8 mouse cellular contexts compared by ENCODE assay signal in the genomic region with DNA sequence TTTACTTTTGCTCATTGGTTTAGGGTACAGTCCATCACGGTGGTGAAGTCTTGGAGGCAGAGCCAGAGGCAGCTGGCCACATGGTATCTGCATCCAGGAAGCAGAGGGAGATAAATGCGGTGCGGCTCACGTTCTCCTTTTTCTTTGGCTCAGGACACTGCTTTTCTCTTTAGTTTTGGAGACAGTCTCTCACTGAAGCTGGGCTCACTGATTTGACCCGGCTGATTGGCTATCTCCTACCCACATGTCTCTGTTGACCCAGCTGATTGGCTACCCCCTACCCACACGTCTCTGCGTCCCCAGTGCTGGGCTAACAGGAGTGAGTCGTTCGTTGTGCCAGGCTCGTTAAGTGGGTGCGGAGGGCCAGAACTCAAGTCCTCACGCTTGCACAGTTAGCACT.
A peak's percentile ranks its signal among the peaks of the same experiment; 100 is the strongest.
DNase-seq lines count a peak whose midpoint lies in the region; ATAC-seq lines count a peak whose summit lies in the region.
"Had no signal": no experiment of that assay in that cellular context is flagged by ENCODE, and none has a peak within 500 bp of the region (broad histone marks: within the 10 kb centered on the region; RNA-seq: fewer than 3 reads in every experiment).

No protein-coding gene starts in this region.

- H3K9ac ChIP-seq in midbrain, embryonic 11.5 days (ENCODE audit: low read length) = no peak overlapping the region
- no peak overlapping the region for H3K9ac ChIP-seq in hindbrain, embryonic 12.5 days

- no peaks in the 10 kb centered on the region for H3K9me3 ChIP-seq in midbrain, embryonic 11.5 days (ENCODE audit: control insufficient read depth, low read length)
- H3K9me3 ChIP-seq in midbrain, embryonic 10.5 days (replicated peaks) = no peaks in the 10 kb centered on the region
- H3K9me3 ChIP-seq in hindbrain, embryonic 12.5 days (replicated peaks) = no peaks in the 10 kb centered on the region
- H3K9me3 ChIP-seq: embryonic facial prominence, embryonic 10.5 days had no signal

- DNase-seq in midbrain, embryonic 11.5 days (ENCODE audit: low spot score, missing footprints) = peak; percentile 79
- no peak for DNase-seq in midbrain, embryonic 10.5 days (ENCODE audit: low spot score)
- DNase-seq in gastrocnemius, postnatal 10 days = peak; percentile 23
- peak; percentile 20 to 56 for DNase-seq in heart, postnatal 14 days
- DNase-seq in testis, postnatal 14 days (ENCODE audit: low spot score) = peak; percentile 68
- DNase-seq in thymus, postnatal 14 days = no peak

- ATAC-seq in midbrain, embryonic 11.5 days (ENCODE audit: low FRiP score) = no peak
- no peak for ATAC-seq in hindbrain, embryonic 12.5 days (ENCODE audit: low FRiP score)

- 75% methylated on average over 12 of the region's 12 CpGs for WGBS in midbrain, embryonic 11.5 days
- 76% methylated on average over 12 of the region's 12 CpGs for WGBS in midbrain, embryonic 10.5 days
- WGBS in hindbrain, embryonic 12.5 days = 72% methylated on average over 12 of the region's 12 CpGs

- no peaks in the 10 kb centered on the region for H3K4me1 ChIP-seq in midbrain, embryonic 11.5 days (ENCODE audit: control insufficient read depth, insufficient read depth, low read length)
- peaks cover 6% of the 10 kb centered on the region; the same call in 1 of the 2 replicates for H3K4me1 ChIP-seq in midbrain, embryonic 10.5 days
- no peaks in the 10 kb centered on the region for H3K4me1 ChIP-seq in hindbrain, embryonic 12.5 days

- no peaks in the 10 kb centered on the region for H3K36me3 ChIP-seq in midbrain, embryonic 11.5 days (ENCODE audit: control insufficient read depth, insufficient read depth, low read length)
- H3K36me3 ChIP-seq in midbrain, embryonic 10.5 days = no peaks in the 10 kb centered on the region
- no peaks in the 10 kb centered on the region for H3K36me3 ChIP-seq in hindbrain, embryonic 12.5 days
- H3K36me3 ChIP-seq: embryonic facial prominence, embryonic 10.5 days had no signal

- H3K27me3 ChIP-seq in midbrain, embryonic 11.5 days (ENCODE audit: control insufficient read depth, insufficient read depth, low read length) = no peaks in the 10 kb centered on the region
- no peaks in the 10 kb centered on the region; the same call in 1 of the 2 replicates for H3K27me3 ChIP-seq in midbrain, embryonic 10.5 days (ENCODE audit: low read depth, poor library complexity, severe bottlenecking)
- no peaks in the 10 kb centered on the region for H3K27me3 ChIP-seq in hindbrain, embryonic 12.5 days

- H3K27ac ChIP-seq in midbrain, embryonic 11.5 days (ENCODE audit: low read depth, low read length) = no peak overlapping the region
- H3K27ac ChIP-seq in midbrain, embryonic 10.5 days (replicated peaks) = no peak overlapping the region
- no peak overlapping the region for H3K27ac ChIP-seq in hindbrain, embryonic 12.5 days
- H3K27ac ChIP-seq: embryonic facial prominence, embryonic 10.5 days had no signal

- no peak overlapping the region for H3K4me3 ChIP-seq in midbrain, embryonic 11.5 days (ENCODE audit: low read depth, low read length)
- H3K4me3 ChIP-seq in midbrain, embryonic 10.5 days = no peak overlapping the region
- H3K4me3 ChIP-seq in hindbrain, embryonic 12.5 days = no peak overlapping the region
- H3K4me3 ChIP-seq: embryonic facial prominence, embryonic 10.5 days had no signal

- intact Hi-C loops in heart, postnatal 14 days (cut with DNase I) = loop anchor here (5.0 to 10.0 kb wide), 2 partner anchors 99 to 896 kb away; partner anchors contain the start of gene Axin2

- H3K4me2 ChIP-seq in midbrain, embryonic 11.5 days = no peak overlapping the region
- no peak overlapping the region for H3K4me2 ChIP-seq in hindbrain, embryonic 12.5 days (replicated peaks)

Comparison
In these comparisons a context has a peak if more than half of its experiments do, and no peak if none do; other contexts are left out.
1. DNase-seq: peak in midbrain, embryonic 11.5 days (single experiment), gastrocnemius, postnatal 10 days (single experiment), heart, postnatal 14 days (2 of 2) and testis, postnatal 14 days (single experiment); none in midbrain, embryonic 10.5 days (single experiment) and thymus, postnatal 14 days (single experiment).